Comparison of ENCODE assay signal across 8 mouse cellular contexts in the genomic region with DNA sequence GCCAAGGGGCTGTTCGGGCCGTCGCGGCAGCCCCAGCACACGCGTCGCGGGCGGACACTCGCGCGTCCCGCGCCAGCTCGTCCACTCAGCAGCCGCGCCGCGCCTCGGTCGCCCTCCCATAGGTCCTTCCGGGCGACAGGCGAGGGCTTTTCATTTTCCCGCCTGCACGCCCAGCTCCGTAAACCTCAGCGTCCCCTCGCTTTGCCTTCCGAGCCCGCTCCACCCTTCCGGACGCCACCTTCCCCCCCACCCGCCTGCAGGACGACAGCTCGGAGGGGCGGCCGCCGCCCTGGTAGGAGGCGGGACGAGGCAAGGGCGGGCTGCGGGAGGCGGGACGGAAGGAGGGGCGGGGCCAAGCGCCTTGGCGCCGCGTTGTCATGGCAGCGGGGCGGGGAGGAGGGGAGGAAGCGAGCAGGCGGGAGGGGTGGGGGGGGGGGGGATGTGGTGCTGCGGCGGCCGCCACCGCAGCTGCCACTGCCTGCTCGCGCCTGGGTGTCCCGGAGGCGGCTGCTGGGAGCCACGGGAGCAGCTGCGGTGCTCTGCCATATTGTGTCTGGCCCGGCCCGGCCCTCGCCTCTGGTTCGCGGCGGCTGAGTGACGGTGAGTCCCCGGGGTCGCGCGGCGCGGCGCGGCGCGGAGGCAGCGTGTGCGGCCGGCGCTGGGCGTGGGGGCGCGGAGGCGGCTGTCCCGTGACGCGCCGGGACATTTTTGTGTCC. TPM values are rescaled to one million over a fixed set of nuclear protein-coding genes. Genes with fewer than 3 reads are reported as not detected.
A peak's percentile ranks its signal among the peaks of the same experiment; 100 is the strongest.
DNase-seq lines count a peak whose midpoint lies in the region; ATAC-seq lines count a peak whose summit lies in the region.

A gene (plus strand): TSS at position 427 of the 716 bp plus-strand sequence.

- under 1% methylated on average over 76 of the region's 93 CpGs for WGBS in heart, embryonic 14.5 days
- under 1% methylated on average over 76 of the region's 93 CpGs for WGBS in liver, embryonic 13.5 days (ENCODE audit: insufficient replicate concordance)
- under 1% methylated on average over 63 of the region's 93 CpGs for WGBS in stomach, embryonic 16.5 days

- ATAC-seq in erythroid progenitor cell, adult 5-6 weeks (replicated peaks; ENCODE audit: low FRiP score, poor library complexity, severe bottlenecking): peak; percentile 95
- peak; percentile 87 for ATAC-seq in heart, embryonic 14.5 days (ENCODE audit: insufficient number of reproducible peaks, insufficient read depth, low FRiP score, low read depth)
- ATAC-seq in liver, embryonic 13.5 days (ENCODE audit: low read depth): peak; percentile 92
- peak; percentile 94 for ATAC-seq in stomach, embryonic 16.5 days (ENCODE audit: insufficient read depth, low FRiP score)

- peak; percentile 97 for DNase-seq in CD4-positive helper T cell, adult 2 months (ENCODE audit: low read depth, low spot score)
- DNase-seq in brain, embryonic 18.5 days (ENCODE audit: low read depth, low spot score): peak; percentile 79
- DNase-seq in kidney, postnatal 14 days: peak; percentile 97
- peak; percentile 92 for DNase-seq in liver, embryonic 13.5 days
- peak; percentile 97 for DNase-seq in neural tube, embryonic 10.5 days (ENCODE audit: extremely low spot score, low spot score)

- peak within 1 kb of the TSS; percentile 74 to 87 for H3K27ac ChIP-seq in heart, embryonic 14.5 days (replicated peaks in 1 of 2; ENCODE audit: control insufficient read depth in 1 of 2, insufficient read depth in 1 of 2, low read depth in 2 of 2, low read length in 2 of 2)
- H3K27ac ChIP-seq in liver, embryonic 13.5 days: peak within 1 kb of the TSS; percentile 89
- H3K27ac ChIP-seq in stomach, embryonic 16.5 days (ENCODE audit: low read length): peak within 1 kb of the TSS; percentile 95

- H3K4me3 ChIP-seq in heart, embryonic 14.5 days (ENCODE audit: control insufficient read depth in 1 of 2, insufficient read depth in 1 of 2, low read depth in 1 of 2, low read length in 2 of 2): peak within 1 kb of the TSS; percentile 78 to 91
- H3K4me3 ChIP-seq in liver, embryonic 13.5 days (replicated peaks): peak within 1 kb of the TSS; percentile 95
- peak within 1 kb of the TSS; percentile 96 for H3K4me3 ChIP-seq in stomach, embryonic 16.5 days (replicated peaks; ENCODE audit: low read length)

- H3K4me2 ChIP-seq in heart, embryonic 14.5 days (ENCODE audit: low read length): peak within 1 kb of the TSS; percentile 69
- peak within 1 kb of the TSS; percentile 92 for H3K4me2 ChIP-seq in liver, embryonic 13.5 days
- H3K4me2 ChIP-seq in stomach, embryonic 16.5 days (ENCODE audit: low read depth, low read length): peak within 1 kb of the TSS; percentile 83

- H3K4me1 ChIP-seq in heart, embryonic 14.5 days (ENCODE audit: control insufficient read depth in 2 of 2, insufficient read depth in 2 of 2, low read length in 2 of 2): peaks cover 2 to 4% of the 10 kb centered on the region in 2 experiments; a peak in 3 of 4 replicates
- H3K4me1 ChIP-seq in liver, embryonic 13.5 days (replicated peaks): peaks cover 60% of the 10 kb centered on the region
- 0 out of 2 replicates have a peak, but pooled peaks cover 11% of the 10 kb centered on the region for H3K4me1 ChIP-seq in stomach, embryonic 16.5 days (ENCODE audit: control insufficient read depth, insufficient read depth, low read length)

- peak within 1 kb of the TSS; percentile 94 for H3K9ac ChIP-seq in heart, embryonic 14.5 days (ENCODE audit: low read length)
- H3K9ac ChIP-seq in liver, embryonic 13.5 days: peak within 1 kb of the TSS; percentile 96
- peak within 1 kb of the TSS; percentile 97 for H3K9ac ChIP-seq in stomach, embryonic 16.5 days (ENCODE audit: low read length)

- no peaks in the 10 kb centered on the region for H3K9me3 ChIP-seq in heart, embryonic 14.5 days (ENCODE audit: control insufficient read depth, low read length)
- peaks cover 3% of the 10 kb centered on the region; the same call in 1 of the 2 replicates for H3K9me3 ChIP-seq in liver, embryonic 13.5 days (replicated peaks)
- H3K9me3 ChIP-seq in stomach, embryonic 16.5 days (replicated peaks; ENCODE audit: control insufficient read depth, low read length): no peaks in the 10 kb centered on the region; the same call in 1 of the 2 replicates

- H3K27me3 ChIP-seq in heart, embryonic 14.5 days (ENCODE audit: control insufficient read depth, insufficient read depth, low read length): no peaks in the 10 kb centered on the region
- no peaks in the 10 kb centered on the region for H3K27me3 ChIP-seq in liver, embryonic 13.5 days
- no peaks in the 10 kb centered on the region for H3K27me3 ChIP-seq in stomach, embryonic 16.5 days (ENCODE audit: control insufficient read depth, insufficient read depth, low read length)

- H3K36me3 ChIP-seq in heart, embryonic 14.5 days (ENCODE audit: control insufficient read depth, insufficient read depth, low read length): no peaks in the 10 kb centered on the region
- H3K36me3 ChIP-seq in liver, embryonic 13.5 days: no peaks in the 10 kb centered on the region
- H3K36me3 ChIP-seq in stomach, embryonic 16.5 days (ENCODE audit: control insufficient read depth, insufficient read depth, low read length): no peaks in the 10 kb centered on the region

RNA-seq across cellular contexts. Expression of the gene that starts here (rescaled TPM):
- total RNA-seq in erythroid progenitor cell, adult 5-6 weeks (2015; ENCODE audit: low replicate concordance): 13.0 and 20.5 TPM in 2 replicates
- total RNA-seq in erythroid progenitor cell, adult 5-6 weeks (2017; ENCODE audit: low replicate concordance): 13.9 and 16.8 TPM in 2 replicates
- 7.3 and 7.7 TPM in 2 replicates for polyA plus RNA-seq in heart, embryonic 14.5 days (2014; fragmentation: Nextera tagmentation; extraction: Ambion mirVana)
- 12.0 and 15.4 TPM in 2 replicates for polyA plus RNA-seq in liver, embryonic 13.5 days (2015; fragmentation: Nextera tagmentation; extraction: Ambion mirVana)
- polyA plus RNA-seq in stomach, embryonic 16.5 days (2015; fragmentation: Nextera tagmentation; extraction: Ambion mirVana): 19.5 and 20.3 TPM in 2 replicates

Comparison
In these comparisons a context has a peak if more than half of its experiments do, and no peak if none do; other contexts are left out.
1. Peak in every context shown above with its lines: DNase-seq, ATAC-seq, H3K4me3 ChIP-seq and H3K27ac ChIP-seq.